Mouse (Mus musculus) forebrain, embryonic 14.5 days (tissue): Measurements from ENCODE around the gene Smpdl3b. TPM values are rescaled to one million over a fixed set of nuclear protein-coding genes. Genes with fewer than 3 reads are reported as not detected.

ENCODE experiments used
- ATAC-seq: fragments of 200-750 bp; cut with Nextera tagmentation; 2 replicates; pipeline ENCODE4 v1.8.0; 2017; ENCODE audit warnings: mild to moderate bottlenecking, moderate library complexity
- DNase-seq: peaks from one replicate; pipeline ENCODE4 v3.0.0-alpha.2; 2015; ENCODE audit warnings: low spot score
- H3K27ac ChIP-seq: fragments of 300-500 bp; sonication (generic); 2 replicates; pipeline ENCODE4 v1.5.1; 2014; ENCODE audit warnings: low read depth, mild to moderate bottlenecking, control low read depth, low read length, moderate library complexity
- H3K27me3 ChIP-seq: fragments of 300-500 bp; sonication (generic); replicated peaks from 2 replicates; pipeline ENCODE4 v1.6.1; 2014; ENCODE audit warnings: low read length, control low read depth, mixed read lengths; ENCODE audit not compliant: control insufficient read depth, insufficient read depth
- H3K36me3 ChIP-seq: fragments of 300-500 bp; sonication (generic); 2 replicates; pipeline ENCODE4 v1.6.1; 2014; ENCODE audit warnings: low read length, control low read depth; ENCODE audit not compliant: control insufficient read depth, insufficient read depth
- H3K4me1 ChIP-seq: fragments of 300-500 bp; sonication (generic); 2 replicates; pipeline ENCODE4 v1.6.1; 2014; ENCODE audit warnings: antibody characterized with exemption, low read length, control low read depth; ENCODE audit not compliant: control insufficient read depth, insufficient read depth
- H3K4me2 ChIP-seq: fragments of 300-500 bp; sonication (generic); 2 replicates; pipeline ENCODE4 v1.6.1; 2014; ENCODE audit warnings: mild to moderate bottlenecking, control low read depth, low read length
- H3K4me3 ChIP-seq: fragments of 300-500 bp; sonication (generic); 2 replicates; pipeline ENCODE4 v1.5.1; 2014; ENCODE audit warnings: low read depth, low read length, control low read depth
- H3K9ac ChIP-seq: fragments of 300-500 bp; sonication (generic); 2 replicates; pipeline ENCODE4 v1.6.1; 2014; ENCODE audit warnings: mild to moderate bottlenecking, low read length, control low read depth, moderate library complexity
- H3K9me3 ChIP-seq: fragments of 300-500 bp; sonication (generic); replicated peaks from 2 replicates; pipeline ENCODE4 v1.6.1; 2016; ENCODE audit warnings: low read length, control low read depth, mixed read lengths; ENCODE audit not compliant: control insufficient read depth
- WGBS: fragments of 180-500 bp; shearing (Covaris S2); extraction: QIAGEN DNeasy Blood & Tissue Kit; methylation state at CpG from one replicate; pipeline ENCODE4 v1.1.7; 2014; 5-methylcytosine and 5-hydroxymethylcytosine counted together
- polyA plus RNA-seq: library from polyadenylated mRNA; unstranded; fragments of >200 nt; fragmentation: Nextera tagmentation; extraction: Ambion mirVana; gene quantifications from 2 replicates; pipeline ENCODE4 v1.2.1, GENCODE M21; 2014

Gene Smpdl3b
- polyA plus RNA-seq, 1 experiment from 2014 or later: 1.5 TPM

GRCm38 (mm10) chr4:132693366-132693765 is 63.7 kb downstream of the Smpdl3b start:
- no peaks in the 10 kb centered on the region for H3K27me3 ChIP-seq
- peaks cover 57% of the 10 kb centered on the region for H3K36me3 ChIP-seq
- no peak overlapping the region for H3K4me3 ChIP-seq
- H3K4me1 ChIP-seq: no peaks in the 10 kb centered on the region
- H3K9me3 ChIP-seq: no peaks in the 10 kb centered on the region
- no peak overlapping the region for H3K27ac ChIP-seq
- H3K9ac ChIP-seq: no peak overlapping the region
- ATAC-seq: no peak
- WGBS: 93% methylated on average over 3 of the region's 3 CpGs
- H3K4me2 ChIP-seq: no peak overlapping the region
- no peak for DNase-seq

- no peak overlapping the region for H3K27ac ChIP-seq
- H3K36me3 ChIP-seq: peaks cover 58% of the 10 kb centered on the region
- DNase-seq (no peak), ATAC-seq (no peak)
- no peak overlapping the region for H3K4me3 ChIP-seq
- WGBS: 89% methylated on average over 2 of the region's 2 CpGs
- no peak overlapping the region for H3K4me2 ChIP-seq
- H3K9me3 ChIP-seq: no peaks in the 10 kb centered on the region
- H3K4me1 ChIP-seq: no peaks in the 10 kb centered on the region
- H3K9ac ChIP-seq: no peak overlapping the region
- no peaks in the 10 kb centered on the region for H3K27me3 ChIP-seq
Measured at GRCm38 (mm10) chr4:132689634-132690033, 67.4 kb downstream of the Smpdl3b start.

Other genes with a start within 250 kb of the Smpdl3b start
- gene Sesn2, start 246.8 kb downstream of the Smpdl3b start, polyA plus RNA-seq: 2.9 and 4.5 TPM in 2 replicates
- gene Atpif1, start 223.6 kb downstream of the Smpdl3b start, polyA plus RNA-seq: 1,314 and 1,514 TPM in 2 replicates
- 152 and 160 TPM in 2 replicates for gene Dnajc8, start 221.7 kb downstream of the Smpdl3b start, polyA plus RNA-seq
- 0.18 and 0.30 TPM in 2 replicates for gene Ptafr, start 193.2 kb downstream of the Smpdl3b start, polyA plus RNA-seq
- 17.0 and 20.8 TPM in 2 replicates for gene Eya3, start 118.3 kb downstream of the Smpdl3b start, polyA plus RNA-seq
- 3.2 and 6.0 TPM in 2 replicates for gene Xkr8, start 24.7 kb downstream of the Smpdl3b start, polyA plus RNA-seq
- 79.1 and 89.1 TPM in 2 replicates for gene Rpa2, start 11.1 kb upstream of the Smpdl3b start, polyA plus RNA-seq
- gene Themis2, start 39.1 kb upstream of the Smpdl3b start, polyA plus RNA-seq: 0.42 and 0.45 TPM in 2 replicates
- gene Ppp1r8, start 85.9 kb upstream of the Smpdl3b start, polyA plus RNA-seq: 101 and 120 TPM in 2 replicates
- 176 and 191 TPM in 2 replicates for gene Stx12, start 127.3 kb upstream of the Smpdl3b start, polyA plus RNA-seq
- gene Fam76a, start 165.3 kb upstream of the Smpdl3b start, polyA plus RNA-seq: 44.2 and 47.1 TPM in 2 replicates
- 0.23 TPM in 1 of 2 replicates, not detected in the other for gene Fgr, start 216.8 kb upstream of the Smpdl3b start, polyA plus RNA-seq